Mouse (Mus musculus): ENCODE data around the gene Col1a2. TPM values are rescaled to one million over a fixed set of nuclear protein-coding genes. Genes with fewer than 3 reads are reported as not detected.
A peak's percentile ranks its signal among the peaks of the same experiment; 100 is the strongest.

Gene Col1a2
- polyA plus RNA-seq, 1 experiment from 2014 or later, result 176 TPM

DNA sequence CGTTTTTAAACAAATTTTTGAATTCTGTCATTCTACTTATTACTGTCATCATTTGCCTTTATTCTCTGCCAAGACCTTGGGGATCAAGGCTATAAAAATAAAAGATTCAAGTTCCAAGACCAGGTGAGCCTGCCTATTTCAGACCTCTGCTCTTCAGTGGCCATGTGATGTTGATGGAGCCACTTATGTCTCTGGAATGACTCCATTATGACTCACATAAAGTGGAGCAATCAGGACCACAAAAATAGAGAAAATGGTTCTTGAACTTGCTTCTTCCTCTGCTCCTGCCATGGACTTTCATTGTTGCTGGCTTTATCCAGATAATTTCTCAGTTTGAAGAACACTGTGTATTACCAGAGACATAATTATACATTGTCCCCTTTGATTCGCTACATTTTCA is 10.9 kb upstream of the Col1a2 start:
- Histone ChIP-seq H3K4me3 (no peak overlapping the region), H3K27me3 (replicated peaks; ENCODE audit: low read depth, poor library complexity, severe bottlenecking) (no peaks in the 10 kb centered on the region), H3K9me3 (no peaks in the 10 kb centered on the region), H3K27ac (replicated peaks) (no peak overlapping the region), H3K36me3 (replicated peaks) (no peaks in the 10 kb centered on the region), H3K4me1 (peaks cover 25% of the 10 kb centered on the region)
- DNase-seq (ENCODE audit: low spot score), result no peak
- WGBS, result 79% methylated on average over 2 of the region's 2 CpGs

DNA sequence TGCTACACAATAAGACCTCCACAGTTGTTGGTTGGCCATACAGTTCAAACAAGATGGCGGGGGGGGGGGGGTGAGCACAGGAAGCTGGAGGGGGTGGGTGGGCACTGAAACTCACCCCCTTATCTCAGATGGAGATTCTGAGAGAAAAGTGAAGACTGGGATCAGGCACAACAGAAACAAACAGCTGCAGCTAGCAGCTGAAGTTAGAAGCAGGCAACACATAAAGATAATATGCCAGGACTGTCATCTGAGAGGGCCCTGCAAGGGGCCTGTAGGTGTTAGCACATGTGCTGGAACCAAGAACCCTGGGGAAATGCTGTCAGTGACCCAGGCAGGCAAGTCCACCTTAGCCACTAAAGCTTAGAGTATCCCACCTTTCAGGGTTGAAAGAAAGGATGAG is 8.2 kb upstream of the Col1a2 start:
- Histone ChIP-seq H3K27ac (replicated peaks) (no peak overlapping the region), H3K9me3 (no peaks in the 10 kb centered on the region), H3K27me3 (replicated peaks; ENCODE audit: low read depth, poor library complexity, severe bottlenecking) (no peaks in the 10 kb centered on the region), H3K4me1 (0 out of 2 replicates have a peak, but pooled peaks cover 3% of the 10 kb centered on the region), H3K4me3 (no peak overlapping the region), H3K36me3 (replicated peaks) (no peaks in the 10 kb centered on the region)
- WGBS, result 89% methylated on average over 1 of the region's 1 CpGs
- no peak for DNase-seq (ENCODE audit: low spot score)

DNA sequence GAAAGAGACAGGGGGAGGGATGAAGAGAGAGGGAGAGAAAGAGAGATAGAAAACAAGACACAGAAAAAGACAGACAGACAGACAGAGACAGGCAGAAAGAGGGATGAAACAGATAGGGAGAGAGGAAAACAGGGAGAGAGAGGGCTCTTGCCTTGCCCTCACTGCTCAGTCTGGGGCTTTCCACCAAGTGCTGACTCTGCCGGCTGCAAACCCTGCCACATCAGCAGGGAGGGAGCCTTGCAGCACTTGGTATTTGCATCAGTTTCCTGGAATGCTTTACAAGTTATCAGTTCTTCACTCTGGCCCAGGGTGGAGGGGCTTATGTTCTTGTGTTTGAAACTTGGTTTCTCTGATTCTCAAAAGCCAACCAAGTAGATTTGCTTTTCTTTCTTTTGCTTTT is 1.5 kb upstream of the Col1a2 start:
- WGBS, result 4% methylated on average over 1 of the region's 1 CpGs
- H3K4me1 ChIP-seq, result peaks cover 25% of the 10 kb centered on the region
- H3K27ac ChIP-seq (replicated peaks), result peak overlapping the region; percentile 65; the same call in 1 of the 2 replicates
- DNase-seq (ENCODE audit: low spot score), result no peak
- H3K36me3 ChIP-seq (replicated peaks), result no peaks in the 10 kb centered on the region
- no peak overlapping the region for H3K4me3 ChIP-seq
- no peaks in the 10 kb centered on the region for H3K9me3 ChIP-seq
- H3K27me3 ChIP-seq (replicated peaks; ENCODE audit: low read depth, poor library complexity, severe bottlenecking), result peaks cover 18% of the 10 kb centered on the region

DNA sequence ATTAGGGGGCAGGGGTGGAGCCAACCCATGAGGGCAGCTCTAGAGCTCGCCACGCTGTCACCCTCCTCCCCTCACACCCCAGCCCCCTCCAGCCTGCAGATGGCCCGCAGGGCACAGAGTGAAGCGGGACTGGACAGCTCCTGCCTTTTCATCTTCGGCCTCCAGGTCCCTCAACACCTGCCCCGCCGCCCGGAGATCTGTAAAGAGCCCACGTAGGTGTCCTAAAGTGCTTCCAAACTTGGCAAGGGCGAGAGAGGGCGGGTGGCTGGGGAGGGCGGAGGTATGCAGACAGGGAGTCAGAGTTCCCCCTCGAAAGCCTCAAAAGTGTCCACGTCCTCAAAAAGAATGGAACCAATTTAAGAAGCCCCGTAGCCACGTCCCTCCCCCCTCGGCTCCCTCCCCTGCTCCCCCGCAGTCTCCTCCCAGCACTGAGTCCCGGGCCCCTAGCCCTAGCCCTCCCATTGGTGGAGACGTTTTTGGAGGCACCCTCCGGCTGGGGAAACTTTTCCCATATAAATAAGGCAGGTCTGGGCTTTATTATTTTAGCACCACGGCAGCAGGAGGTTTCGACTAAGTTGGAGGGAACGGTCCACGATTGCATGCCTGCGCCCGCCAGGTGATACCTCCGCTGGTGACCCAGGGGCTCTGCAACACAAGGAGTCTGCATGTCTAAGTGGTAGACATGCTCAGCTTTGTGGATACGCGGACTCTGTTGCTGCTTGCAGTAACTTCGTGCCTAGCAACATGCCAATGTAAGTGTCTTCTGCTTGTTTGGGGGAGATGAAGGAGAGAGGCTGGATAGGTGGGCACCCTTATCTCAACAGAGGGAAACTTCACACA is 764 bp downstream of the Col1a2 start:
- WGBS, result under 1% methylated on average over 31 of the region's 31 CpGs
- H3K4me3 ChIP-seq, result peak overlapping the region; percentile 63
- peaks cover 18% of the 10 kb centered on the region for H3K27me3 ChIP-seq (replicated peaks; ENCODE audit: low read depth, poor library complexity, severe bottlenecking)
- no peaks in the 10 kb centered on the region for H3K9me3 ChIP-seq
- H3K4me1 ChIP-seq, result peaks cover 29% of the 10 kb centered on the region
- DNase-seq (ENCODE audit: low spot score), result peak; percentile 90
- H3K27ac ChIP-seq (replicated peaks), result peak overlapping the region; percentile 83
- H3K36me3 ChIP-seq (replicated peaks), result peaks cover 10% of the 10 kb centered on the region

DNA sequence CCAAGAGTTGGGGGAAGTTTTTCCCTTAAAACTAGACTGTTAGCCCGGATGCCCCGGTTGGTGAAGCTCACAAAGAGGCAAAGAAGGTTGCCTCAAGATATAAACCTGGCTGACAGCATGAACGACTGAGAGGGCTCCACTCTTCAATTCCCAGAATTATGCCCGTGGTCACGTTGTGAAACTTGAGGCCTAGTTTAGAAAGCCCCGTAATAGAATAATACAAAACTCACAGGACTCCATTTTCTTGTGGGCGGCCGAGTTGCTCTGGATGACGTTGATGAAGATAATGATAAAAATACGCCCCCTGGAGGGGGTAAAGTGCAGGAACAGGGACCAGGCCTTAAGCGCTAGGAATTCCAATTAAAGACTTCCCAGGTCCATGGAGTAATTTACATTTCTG is 1.5 kb downstream of the Col1a2 start:
- WGBS, result 3% methylated on average over 11 of the region's 11 CpGs
- Histone ChIP-seq H3K36me3 (replicated peaks) (peaks cover 17% of the 10 kb centered on the region), H3K27me3 (replicated peaks; ENCODE audit: low read depth, poor library complexity, severe bottlenecking) (peaks cover 18% of the 10 kb centered on the region), H3K4me3 (peak overlapping the region; percentile 63), H3K27ac (replicated peaks) (peak overlapping the region; percentile 83), H3K4me1 (peaks cover 29% of the 10 kb centered on the region), H3K9me3 (no peaks in the 10 kb centered on the region)
- DNase-seq (ENCODE audit: low spot score), result peak; percentile 66

DNA sequence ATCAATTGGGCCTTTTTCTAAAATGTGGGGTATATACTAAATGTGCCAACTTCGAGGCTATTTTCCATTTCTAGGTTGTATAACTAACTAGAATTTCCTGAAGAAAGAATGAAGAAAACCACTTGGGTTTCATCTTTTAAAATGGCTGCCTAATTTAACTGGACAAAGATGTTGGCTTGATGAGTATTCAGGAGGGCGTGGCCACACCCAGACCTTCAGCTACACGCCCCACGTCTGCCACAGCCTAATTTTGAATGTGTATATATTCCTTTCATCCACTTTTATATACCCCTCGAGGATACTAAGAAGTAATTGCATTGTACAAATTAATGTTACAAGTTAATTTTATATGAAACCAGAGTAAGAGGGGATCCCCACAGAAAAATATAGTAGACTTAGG is 2.2 kb downstream of the Col1a2 start:
- Histone ChIP-seq H3K27me3 (replicated peaks; ENCODE audit: low read depth, poor library complexity, severe bottlenecking) (peaks cover 18% of the 10 kb centered on the region), H3K9me3 (no peaks in the 10 kb centered on the region), H3K4me1 (peaks cover 29% of the 10 kb centered on the region), H3K36me3 (replicated peaks) (peaks cover 23% of the 10 kb centered on the region), H3K4me3 (peak overlapping the region; percentile 63), H3K27ac (replicated peaks) (0 out of 2 replicates have a peak overlapping the region, but pooled peaks have one; percentile 83)
- 64% methylated on average over 5 of the region's 5 CpGs for WGBS
- no peak for DNase-seq (ENCODE audit: low spot score)

DNA sequence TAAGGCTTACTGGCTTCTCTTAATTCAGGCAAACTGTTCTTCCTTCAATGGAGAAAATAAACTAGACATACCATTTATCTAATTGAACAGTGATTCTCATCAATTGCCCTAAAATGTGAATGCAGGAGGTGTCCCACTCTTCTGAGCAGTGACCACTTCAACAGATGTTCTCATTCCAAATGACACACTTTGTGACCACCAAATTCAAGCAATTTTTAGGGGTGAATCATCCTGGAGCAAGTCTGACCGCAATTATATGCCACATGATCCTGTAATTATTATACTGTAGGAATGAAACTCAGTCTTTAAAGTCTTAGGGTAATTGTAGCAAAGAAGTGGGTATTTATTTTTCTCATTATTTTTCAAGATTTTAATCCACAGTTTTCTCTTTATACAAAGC is 2.7 kb downstream of the Col1a2 start:
- Histone ChIP-seq H3K27me3 (replicated peaks; ENCODE audit: low read depth, poor library complexity, severe bottlenecking) (peaks cover 15% of the 10 kb centered on the region), H3K9me3 (no peaks in the 10 kb centered on the region), H3K4me3 (peak overlapping the region; percentile 63), H3K4me1 (peaks cover 29% of the 10 kb centered on the region), H3K27ac (replicated peaks) (no peak overlapping the region), H3K36me3 (replicated peaks) (peaks cover 28% of the 10 kb centered on the region)
- 77% methylated on average over 1 of the region's 1 CpGs for WGBS
- no peak for DNase-seq (ENCODE audit: low spot score)

DNA sequence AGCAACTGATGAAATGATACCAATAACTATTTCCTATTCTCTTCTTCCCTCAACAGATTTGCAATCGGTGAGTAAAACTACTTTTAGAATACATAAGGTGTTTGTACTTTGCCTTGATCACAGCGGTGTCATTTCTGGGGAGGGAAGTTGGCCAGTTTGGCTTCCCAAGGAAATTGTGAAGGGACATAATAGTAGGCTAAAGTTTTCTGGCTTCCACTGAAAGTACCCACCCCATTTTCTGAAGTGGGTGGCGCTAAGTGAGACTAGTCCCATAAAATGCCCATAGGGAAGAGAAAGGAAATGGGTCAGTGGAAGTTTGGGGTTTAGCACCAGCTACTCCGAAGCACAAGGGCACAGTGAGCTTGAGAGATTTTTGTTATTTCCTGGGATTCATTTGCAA is 3.7 kb downstream of the Col1a2 start:
- no peak for DNase-seq (ENCODE audit: low spot score)
- 82% methylated on average over 4 of the region's 4 CpGs for WGBS
- H3K9me3 ChIP-seq, result no peaks in the 10 kb centered on the region
- H3K36me3 ChIP-seq (replicated peaks), result peaks cover 38% of the 10 kb centered on the region
- H3K4me3 ChIP-seq, result peak overlapping the region; percentile 63; the same call in 1 of the 2 replicates
- peaks cover 23% of the 10 kb centered on the region for H3K4me1 ChIP-seq
- peaks cover 6% of the 10 kb centered on the region; the same call in 1 of the 2 replicates for H3K27me3 ChIP-seq (replicated peaks; ENCODE audit: low read depth, poor library complexity, severe bottlenecking)
- no peak overlapping the region for H3K27ac ChIP-seq (replicated peaks)

DNA sequence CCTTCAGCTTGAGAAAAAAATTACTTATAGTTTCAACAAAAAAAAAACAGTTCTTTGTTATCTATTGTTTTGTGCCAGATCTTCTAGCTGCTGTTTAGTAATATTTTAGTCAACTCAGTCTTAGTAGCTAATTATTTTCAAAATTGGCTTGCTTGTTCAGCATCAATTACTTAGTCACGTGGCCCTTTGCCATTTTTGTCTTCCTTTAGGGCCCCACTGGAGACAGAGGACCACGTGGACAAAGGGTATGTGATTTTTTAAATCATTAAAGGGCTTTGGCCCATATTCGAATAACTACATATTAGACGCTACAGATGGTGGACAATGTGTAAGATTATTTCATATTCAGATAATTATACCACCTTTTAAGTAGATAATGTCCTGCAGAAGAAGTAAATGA is 4.8 kb downstream of the Col1a2 start:
- Histone ChIP-seq H3K9me3 (no peaks in the 10 kb centered on the region), H3K4me3 (no peak overlapping the region), H3K4me1 (peaks cover 20% of the 10 kb centered on the region), H3K36me3 (replicated peaks) (peaks cover 49% of the 10 kb centered on the region), H3K27me3 (replicated peaks; ENCODE audit: low read depth, poor library complexity, severe bottlenecking) (peaks cover 6% of the 10 kb centered on the region; the same call in 1 of the 2 replicates), H3K27ac (replicated peaks) (no peak overlapping the region)
- WGBS, result 84% methylated on average over 4 of the region's 4 CpGs
- DNase-seq (ENCODE audit: low spot score), result no peak

DNA sequence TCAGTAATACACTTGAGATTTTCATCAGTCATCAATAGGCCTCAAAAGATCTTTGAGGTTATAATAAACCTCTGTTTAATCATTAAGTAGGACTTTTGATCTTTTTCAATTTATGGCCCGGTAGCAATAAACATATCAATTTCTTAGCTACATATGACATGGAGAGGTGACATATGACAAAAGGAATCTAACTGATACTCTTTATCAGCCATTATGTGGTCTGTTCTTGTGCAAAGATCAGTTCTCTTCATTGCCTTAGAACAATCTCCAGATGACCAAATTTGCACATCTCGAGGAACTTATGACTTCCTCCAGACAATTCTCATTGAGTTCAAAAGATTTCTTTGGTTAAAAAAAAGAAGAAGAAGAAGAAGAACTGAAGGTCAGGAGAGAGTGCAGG is 10.1 kb downstream of the Col1a2 start:
- DNase-seq (ENCODE audit: low spot score), result no peak
- no peak overlapping the region for H3K4me3 ChIP-seq
- H3K36me3 ChIP-seq (replicated peaks), result peaks cover 93% of the 10 kb centered on the region
- no peaks in the 10 kb centered on the region for H3K9me3 ChIP-seq
- no peaks in the 10 kb centered on the region for H3K4me1 ChIP-seq
- WGBS, result 93% methylated on average over 2 of the region's 2 CpGs
- H3K27ac ChIP-seq (replicated peaks), result no peak overlapping the region
- no peaks in the 10 kb centered on the region for H3K27me3 ChIP-seq (replicated peaks; ENCODE audit: low read depth, poor library complexity, severe bottlenecking)

DNA sequence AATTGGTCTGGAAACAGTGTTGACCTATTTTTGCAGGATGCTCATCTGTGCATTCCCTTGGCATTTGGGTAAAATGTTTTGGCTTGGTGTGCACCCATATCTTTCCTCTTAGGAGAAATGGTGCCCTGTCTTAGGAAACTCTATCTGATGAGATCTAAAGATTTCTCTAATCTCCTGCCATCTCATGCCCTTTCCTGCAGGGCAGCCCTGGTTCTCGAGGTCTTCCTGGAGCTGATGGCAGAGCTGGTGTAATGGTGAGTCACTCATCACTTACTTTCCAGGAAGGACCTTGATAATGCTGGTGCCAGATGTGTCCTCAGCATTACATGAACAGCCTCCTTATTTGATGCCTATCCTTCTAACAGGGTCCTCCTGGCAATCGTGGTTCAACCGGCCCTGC is 16.4 kb downstream of the Col1a2 start:
- DNase-seq (ENCODE audit: low spot score), result no peak
- no peaks in the 10 kb centered on the region for H3K9me3 ChIP-seq
- 89% methylated on average over 3 of the region's 3 CpGs for WGBS
- H3K4me1 ChIP-seq, result no peaks in the 10 kb centered on the region
- H3K27ac ChIP-seq (replicated peaks), result no peak overlapping the region
- H3K36me3 ChIP-seq (replicated peaks), result peaks cover 94% of the 10 kb centered on the region
- no peak overlapping the region for H3K4me3 ChIP-seq
- no peaks in the 10 kb centered on the region for H3K27me3 ChIP-seq (replicated peaks; ENCODE audit: low read depth, poor library complexity, severe bottlenecking)

DNA sequence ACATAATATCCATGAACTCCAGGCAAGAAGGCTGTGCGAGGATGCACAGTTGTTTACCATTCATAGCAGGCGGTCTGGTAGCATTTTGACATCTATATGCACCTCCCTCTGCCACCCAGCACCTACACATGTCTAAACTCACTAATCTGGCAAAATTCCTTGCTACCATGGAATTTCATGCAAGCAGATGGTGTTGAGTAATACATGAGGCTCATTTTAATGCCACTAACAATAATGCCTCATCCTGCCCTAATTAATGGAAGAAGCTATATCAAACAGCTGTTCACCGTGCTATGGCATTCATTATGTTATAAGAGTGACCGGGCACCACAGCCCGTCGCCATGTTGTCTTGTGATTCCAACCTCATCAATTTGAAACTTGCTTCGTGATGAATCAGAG is 23.8 kb downstream of the Col1a2 start:
- peaks cover 96% of the 10 kb centered on the region for H3K36me3 ChIP-seq (replicated peaks)
- 89% methylated on average over 7 of the region's 7 CpGs for WGBS
- no peak overlapping the region for H3K27ac ChIP-seq (replicated peaks)
- H3K9me3 ChIP-seq, result no peaks in the 10 kb centered on the region
- DNase-seq (ENCODE audit: low spot score), result no peak
- H3K4me1 ChIP-seq, result no peaks in the 10 kb centered on the region
- no peak overlapping the region for H3K4me3 ChIP-seq
- no peaks in the 10 kb centered on the region for H3K27me3 ChIP-seq (replicated peaks; ENCODE audit: low read depth, poor library complexity, severe bottlenecking)

DNA sequence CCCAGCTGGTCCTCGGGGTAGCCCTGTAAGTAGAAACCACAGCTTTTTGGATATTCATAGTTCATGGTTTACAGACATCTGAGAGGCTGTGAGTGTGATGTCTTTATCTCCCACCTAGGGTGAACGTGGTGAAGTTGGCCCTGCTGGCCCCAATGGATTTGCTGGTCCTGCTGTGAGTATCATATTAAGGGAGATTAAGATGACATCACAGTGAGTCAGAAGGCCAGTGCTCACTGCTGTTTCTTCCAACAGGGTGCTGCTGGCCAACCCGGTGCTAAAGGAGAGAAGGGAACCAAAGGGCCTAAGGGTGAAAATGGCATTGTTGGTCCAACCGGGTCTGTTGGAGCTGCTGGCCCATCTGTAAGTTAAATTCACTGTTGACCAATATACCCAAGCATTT is 26.4 kb downstream of the Col1a2 start:
- 88% methylated on average over 4 of the region's 4 CpGs for WGBS
- H3K9me3 ChIP-seq, result no peaks in the 10 kb centered on the region
- no peak overlapping the region for H3K4me3 ChIP-seq
- no peaks in the 10 kb centered on the region for H3K27me3 ChIP-seq (replicated peaks; ENCODE audit: low read depth, poor library complexity, severe bottlenecking)
- H3K4me1 ChIP-seq, result no peaks in the 10 kb centered on the region
- peaks cover 97% of the 10 kb centered on the region for H3K36me3 ChIP-seq (replicated peaks)
- no peak overlapping the region for H3K27ac ChIP-seq (replicated peaks)
- DNase-seq (ENCODE audit: low spot score), result no peak
